Mouse (Mus musculus): Measurements from ENCODE around the gene Man1c1. TPM values are rescaled to one million over a fixed set of nuclear protein-coding genes. Genes with fewer than 3 reads are reported as not detected.
A peak's percentile ranks its signal among the peaks of the same experiment; 100 is the strongest.

The Man1c1 gene
- polyA plus RNA-seq, 1 experiment, result 26.7 TPM

GRCm38 (mm10) chr4:134725735-134726345, 21.8 kb upstream of the Man1c1 start:
- H3K27ac ChIP-seq (ENCODE audit: insufficient read depth, low read length), result no peak overlapping the region
- H3K4me3 ChIP-seq (ENCODE audit: insufficient read depth, low read length), result no peak overlapping the region
- H3K4me1 ChIP-seq (ENCODE audit: control insufficient read depth, insufficient read depth, low read length), result peaks cover 4% of the 10 kb centered on the region; the same call in 1 of the 2 replicates
- no peak for TF ChIP-seq POLR2A (IDR thresholded peaks at IDR 0.05; ENCODE audit: low read depth, low read length)
- TF ChIP-seq CTCF (IDR thresholded peaks at IDR 0.05; ENCODE audit: borderline replicate concordance, insufficient read depth, low read length), result no peak

GRCm38 (mm10) chr4:134724974-134725373, 20.9 kb upstream of the Man1c1 start:
- Histone ChIP-seq H3K4me3 (ENCODE audit: insufficient read depth, low read length) (no peak overlapping the region), H3K4me1 (ENCODE audit: control insufficient read depth, insufficient read depth, low read length) (peaks cover 8% of the 10 kb centered on the region; the same call in 1 of the 2 replicates), H3K27ac (ENCODE audit: insufficient read depth, low read length) (no peak overlapping the region)
- TF ChIP-seq POLR2A (IDR thresholded peaks at IDR 0.05; ENCODE audit: low read depth, low read length), result no peak
- TF ChIP-seq CTCF (IDR thresholded peaks at IDR 0.05; ENCODE audit: borderline replicate concordance, insufficient read depth, low read length), result no peak

GRCm38 (mm10) chr4:134723251-134723650, 19.2 kb upstream of the Man1c1 start:
- H3K4me3 ChIP-seq (ENCODE audit: insufficient read depth, low read length), result no peak overlapping the region
- peaks cover 8% of the 10 kb centered on the region; the same call in 1 of the 2 replicates for H3K4me1 ChIP-seq (ENCODE audit: control insufficient read depth, insufficient read depth, low read length)
- TF ChIP-seq POLR2A (IDR thresholded peaks at IDR 0.05; ENCODE audit: low read depth, low read length) (no peak), CTCF (IDR thresholded peaks at IDR 0.05; ENCODE audit: borderline replicate concordance, insufficient read depth, low read length) (no peak)
- no peak overlapping the region for H3K27ac ChIP-seq (ENCODE audit: insufficient read depth, low read length)

GRCm38 (mm10) chr4:134721076-134721475, 17.0 kb upstream of the Man1c1 start:
- Histone ChIP-seq H3K4me1 (ENCODE audit: control insufficient read depth, insufficient read depth, low read length) (peaks cover 8% of the 10 kb centered on the region; the same call in 1 of the 2 replicates), H3K4me3 (ENCODE audit: insufficient read depth, low read length) (no peak overlapping the region), H3K27ac (ENCODE audit: insufficient read depth, low read length) (peak overlapping the region; percentile 82)
- no peak for TF ChIP-seq POLR2A (IDR thresholded peaks at IDR 0.05; ENCODE audit: low read depth, low read length)
- no peak for TF ChIP-seq CTCF (IDR thresholded peaks at IDR 0.05; ENCODE audit: borderline replicate concordance, insufficient read depth, low read length)

GRCm38 (mm10) chr4:134720371-134720770, 16.3 kb upstream of the Man1c1 start:
- TF ChIP-seq POLR2A (IDR thresholded peaks at IDR 0.05; ENCODE audit: low read depth, low read length) (no peak), CTCF (IDR thresholded peaks at IDR 0.05; ENCODE audit: borderline replicate concordance, insufficient read depth, low read length) (no peak)
- H3K27ac ChIP-seq (ENCODE audit: insufficient read depth, low read length), result peak overlapping the region; percentile 37; the same call in 1 of the 2 replicates
- peaks cover 8% of the 10 kb centered on the region; the same call in 1 of the 2 replicates for H3K4me1 ChIP-seq (ENCODE audit: control insufficient read depth, insufficient read depth, low read length)
- no peak overlapping the region for H3K4me3 ChIP-seq (ENCODE audit: insufficient read depth, low read length)

GRCm38 (mm10) chr4:134719489-134719888, 15.4 kb upstream of the Man1c1 start:
- Histone ChIP-seq H3K27ac (ENCODE audit: insufficient read depth, low read length) (no peak overlapping the region), H3K4me1 (ENCODE audit: control insufficient read depth, insufficient read depth, low read length) (peaks cover 8% of the 10 kb centered on the region; the same call in 1 of the 2 replicates), H3K4me3 (ENCODE audit: insufficient read depth, low read length) (no peak overlapping the region)
- no peak for TF ChIP-seq POLR2A (IDR thresholded peaks at IDR 0.05; ENCODE audit: low read depth, low read length)
- TF ChIP-seq CTCF (IDR thresholded peaks at IDR 0.05; ENCODE audit: borderline replicate concordance, insufficient read depth, low read length), result no peak

- H3K4me1 ChIP-seq (ENCODE audit: control insufficient read depth, insufficient read depth, low read length), result no peaks in the 10 kb centered on the region
- no peak overlapping the region for H3K4me3 ChIP-seq (ENCODE audit: insufficient read depth, low read length)
- H3K27ac ChIP-seq (ENCODE audit: insufficient read depth, low read length), result no peak overlapping the region
Observed at GRCm38 (mm10) chr4:134713937-134714336, 9.8 kb upstream of the Man1c1 start.

GRCm38 (mm10) chr4:134705311-134705710, 1.2 kb upstream of the Man1c1 start:
- Histone ChIP-seq H3K27ac (ENCODE audit: insufficient read depth, low read length) (no peak overlapping the region), H3K4me3 (ENCODE audit: insufficient read depth, low read length) (no peak overlapping the region), H3K4me1 (ENCODE audit: control insufficient read depth, insufficient read depth, low read length) (peaks cover 2% of the 10 kb centered on the region; the same call in 1 of the 2 replicates)
- no peak for TF ChIP-seq CTCF (IDR thresholded peaks at IDR 0.05; ENCODE audit: borderline replicate concordance, insufficient read depth, low read length)
- TF ChIP-seq POLR2A (IDR thresholded peaks at IDR 0.05; ENCODE audit: low read depth, low read length), result no peak

More at GRCm38 (mm10) chr4:134713937-134714336, 9.8 kb upstream of the Man1c1 start:
- TF ChIP-seq CTCF (IDR thresholded peaks at IDR 0.05; ENCODE audit: borderline replicate concordance, insufficient read depth, low read length) (peak; percentile 67; the same call in 1 of the 2 replicates), POLR2A (IDR thresholded peaks at IDR 0.05; ENCODE audit: low read depth, low read length) (no peak)

- TF ChIP-seq CTCF (IDR thresholded peaks at IDR 0.05; ENCODE audit: borderline replicate concordance, insufficient read depth, low read length) (no peak), POLR2A (IDR thresholded peaks at IDR 0.05; ENCODE audit: low read depth, low read length) (peak; percentile 57; the same call in 1 of the 2 replicates)
- H3K27ac ChIP-seq (ENCODE audit: insufficient read depth, low read length), result no peak overlapping the region
- peak overlapping the region; percentile 72 for H3K4me3 ChIP-seq (ENCODE audit: insufficient read depth, low read length)
- H3K4me1 ChIP-seq (ENCODE audit: control insufficient read depth, insufficient read depth, low read length), result peaks cover 2% of the 10 kb centered on the region; the same call in 1 of the 2 replicates
Observed at GRCm38 (mm10) chr4:134704590-134704989, 500 bp upstream of the Man1c1 start.
